Mouse (Mus musculus) intestine, embryonic 14.5 days (tissue): Measurements from ENCODE around the gene Cul7. TPM values are rescaled to one million over a fixed set of nuclear protein-coding genes. Genes with fewer than 3 reads are reported as not detected.

Experiments used
- ATAC-seq: fragments of 200-750 bp; cut with Nextera tagmentation; replicated peaks from 2 replicates; pipeline ENCODE4 v1.8.0; 2017; ENCODE audit warnings: low read depth, moderate number of reproducible peaks, moderate TSS enrichment, moderate library complexity; ENCODE audit not compliant: low FRiP score, low TSS enrichment
- DNase-seq: peaks from one replicate; pipeline ENCODE4 v3.0.0-alpha.2; 2018; ENCODE audit warnings: low spot score
- H3K27ac ChIP-seq: fragments of 300-500 bp; sonication (generic); 2 replicates; pipeline ENCODE4 v1.5.1; 2014; ENCODE audit warnings: low read depth, mild to moderate bottlenecking, control low read depth
- H3K27me3 ChIP-seq: fragments of 300-500 bp; sonication (generic); replicated peaks from 2 replicates; pipeline ENCODE4 v1.6.1; 2014; ENCODE audit warnings: low read length, control low read depth; ENCODE audit not compliant: control insufficient read depth, insufficient read depth
- H3K36me3 ChIP-seq: fragments of 300-500 bp; sonication (generic); 2 replicates; pipeline ENCODE4 v1.6.1; 2014; ENCODE audit warnings: low read length, control low read depth; ENCODE audit not compliant: control insufficient read depth, insufficient read depth
- H3K4me1 ChIP-seq: fragments of 300-500 bp; sonication (generic); replicated peaks from 2 replicates; pipeline ENCODE4 v1.6.1; 2014; ENCODE audit warnings: low read length, control low read depth, mixed read lengths; ENCODE audit not compliant: control insufficient read depth, insufficient read depth
- H3K4me2 ChIP-seq: fragments of 300-500 bp; sonication (generic); 2 replicates; pipeline ENCODE4 v1.6.1; 2014; ENCODE audit warnings: low read length
- H3K4me3 ChIP-seq: fragments of 300-500 bp; sonication (generic); 2 replicates; pipeline ENCODE4 v1.5.1; 2014; ENCODE audit warnings: low read depth, low read length, control low read depth, mixed read lengths
- H3K9ac ChIP-seq: fragments of 300-500 bp; sonication (generic); 2 replicates; pipeline ENCODE4 v1.6.1; 2014; ENCODE audit warnings: mild to moderate bottlenecking, low read length
- H3K9me3 ChIP-seq: fragments of 300-500 bp; sonication (generic); 2 replicates; pipeline ENCODE4 v1.6.1; 2016; ENCODE audit warnings: low read length, control low read depth; ENCODE audit not compliant: control insufficient read depth
- WGBS: fragments of 180-500 bp; shearing (Covaris S2); extraction: QIAGEN DNeasy Blood & Tissue Kit; methylation state at CpG from one replicate; pipeline ENCODE4 v1.1.7; 2014; 5-methylcytosine and 5-hydroxymethylcytosine counted together
- polyA plus RNA-seq: library from polyadenylated mRNA; unstranded; fragments of >200 nt; fragmentation: Nextera tagmentation; extraction: Ambion mirVana; gene quantifications from 2 replicates; pipeline ENCODE4 v1.2.1, GENCODE M21; 2014

The Cul7 gene
- polyA plus RNA-seq, 1 experiment from 2014 or later: 43.7 TPM

GRCm38 (mm10) chr17:46699912-46700311 is 49.8 kb downstream of the Cul7 start:
- Histone ChIP-seq H3K36me3 (peaks cover 21% of the 10 kb centered on the region; the same call in 1 of the 2 replicates), H3K4me3 (no peak overlapping the region), H3K27ac (no peak overlapping the region), H3K4me2 (no peak overlapping the region), H3K27me3 (no peaks in the 10 kb centered on the region), H3K9ac (no peak overlapping the region), H3K9me3 (no peaks in the 10 kb centered on the region), H3K4me1 (peaks cover 16% of the 10 kb centered on the region)
- 92% methylated on average over 3 of the region's 3 CpGs for WGBS
- DNase-seq (no peak), ATAC-seq (no peak)

- Histone ChIP-seq H3K4me3 (no peak overlapping the region), H3K27me3 (no peaks in the 10 kb centered on the region), H3K27ac (no peak overlapping the region), H3K36me3 (peaks cover 18% of the 10 kb centered on the region; the same call in 1 of the 2 replicates), H3K9ac (0 out of 2 replicates have a peak overlapping the region, but pooled peaks have one; percentile 13), H3K4me2 (no peak overlapping the region), H3K4me1 (peaks cover 20% of the 10 kb centered on the region), H3K9me3 (no peaks in the 10 kb centered on the region)
- 75% methylated on average over 12 of the region's 12 CpGs for WGBS
- no peak for ATAC-seq
- no peak for DNase-seq
Observed at GRCm38 (mm10) chr17:46701489-46701888, 51.4 kb downstream of the Cul7 start.

- no peak for DNase-seq
- WGBS: 88% methylated on average over 12 of the region's 12 CpGs
- Histone ChIP-seq H3K27me3 (no peaks in the 10 kb centered on the region), H3K4me3 (no peak overlapping the region), H3K4me2 (no peak overlapping the region), H3K36me3 (peaks cover 18% of the 10 kb centered on the region; the same call in 1 of the 2 replicates), H3K9me3 (no peaks in the 10 kb centered on the region), H3K9ac (no peak overlapping the region), H3K4me1 (peaks cover 20% of the 10 kb centered on the region), H3K27ac (no peak overlapping the region)
- no peak for ATAC-seq
Observed at GRCm38 (mm10) chr17:46702100-46702499, 52.0 kb downstream of the Cul7 start.

GRCm38 (mm10) chr17:46702506-46702905 is 52.4 kb downstream of the Cul7 start:
- Histone ChIP-seq H3K27ac (no peak overlapping the region), H3K36me3 (peaks cover 18% of the 10 kb centered on the region; the same call in 1 of the 2 replicates), H3K4me2 (0 out of 2 replicates have a peak overlapping the region, but pooled peaks have one; percentile 60), H3K9ac (no peak overlapping the region), H3K9me3 (no peaks in the 10 kb centered on the region), H3K4me1 (peaks cover 20% of the 10 kb centered on the region), H3K27me3 (no peaks in the 10 kb centered on the region), H3K4me3 (no peak overlapping the region)
- WGBS: 85% methylated on average over 5 of the region's 5 CpGs
- ATAC-seq (no peak), DNase-seq (no peak)

- peaks cover 11% of the 10 kb centered on the region; the same call in 1 of the 2 replicates for H3K36me3 ChIP-seq
- H3K27me3 ChIP-seq: no peaks in the 10 kb centered on the region
- DNase-seq (no peak), ATAC-seq (peak; percentile 81; the same call in 1 of the 2 replicates)
- H3K4me2 ChIP-seq: peak overlapping the region; percentile 60
- peak overlapping the region; percentile 93 for H3K27ac ChIP-seq
- H3K4me3 ChIP-seq: peak overlapping the region; percentile 84
- WGBS: 4% methylated on average over 39 of the region's 41 CpGs
- peaks cover 20% of the 10 kb centered on the region for H3K4me1 ChIP-seq
- peak overlapping the region; percentile 81 for H3K9ac ChIP-seq
- no peaks in the 10 kb centered on the region for H3K9me3 ChIP-seq
Observed at GRCm38 (mm10) chr17:46703971-46704886, 54.1 kb downstream of the Cul7 start.

GRCm38 (mm10) chr17:46704887-46705835 is 55.0 kb downstream of the Cul7 start, which contains the start of gene Ppp2r5d:
Ppp2r5d (minus strand) TSS chr17:46705111.
- Histone ChIP-seq H3K4me2 (peak within 1 kb of the TSS; percentile 86), H3K27me3 (no peaks in the 10 kb centered on the region), H3K27ac (peak within 1 kb of the TSS; percentile 93), H3K4me3 (peak within 1 kb of the TSS; percentile 84), H3K9me3 (no peaks in the 10 kb centered on the region), H3K9ac (peak within 1 kb of the TSS; percentile 81), H3K36me3 (0 out of 2 replicates have a peak, but pooled peaks cover 6% of the 10 kb centered on the region), H3K4me1 (peaks cover 20% of the 10 kb centered on the region)
- WGBS: under 1% methylated on average over 48 of the region's 48 CpGs
- ATAC-seq (peak; percentile 95), DNase-seq (peak; percentile 94)

GRCm38 (mm10) chr17:46706375-46707089 is 56.4 kb downstream of the Cul7 start:
- DNase-seq (no peak), ATAC-seq (no peak)
- H3K9ac ChIP-seq: no peak overlapping the region
- no peaks in the 10 kb centered on the region for H3K27me3 ChIP-seq
- H3K4me1 ChIP-seq: peaks cover 14% of the 10 kb centered on the region
- no peaks in the 10 kb centered on the region for H3K36me3 ChIP-seq
- H3K4me3 ChIP-seq: no peak overlapping the region
- no peak overlapping the region for H3K27ac ChIP-seq
- 93% methylated on average over 14 of the region's 14 CpGs for WGBS
- H3K4me2 ChIP-seq: no peak overlapping the region
- H3K9me3 ChIP-seq: no peaks in the 10 kb centered on the region
